Mouse (Mus musculus) bone marrow, adult 2 months (tissue): ENCODE measurements around the gene Lrrn4cl.

ENCODE experiments used
- CTCF ChIP-seq: fragments of 200-500 bp; IDR thresholded peaks from 2 replicates; pipeline ENCODE4 v1.5.1; 2011; ENCODE audit warnings: low read length, control low read depth; ENCODE audit not compliant: control insufficient read depth, insufficient read depth
- POLR2A ChIP-seq: fragments of 200-500 bp; IDR thresholded peaks from 2 replicates; pipeline ENCODE4 v1.6.1; 2011; ENCODE audit warnings: low read depth, mild to moderate bottlenecking, control low read depth, low read length, borderline replicate concordance; ENCODE audit not compliant: control insufficient read depth

DNA sequence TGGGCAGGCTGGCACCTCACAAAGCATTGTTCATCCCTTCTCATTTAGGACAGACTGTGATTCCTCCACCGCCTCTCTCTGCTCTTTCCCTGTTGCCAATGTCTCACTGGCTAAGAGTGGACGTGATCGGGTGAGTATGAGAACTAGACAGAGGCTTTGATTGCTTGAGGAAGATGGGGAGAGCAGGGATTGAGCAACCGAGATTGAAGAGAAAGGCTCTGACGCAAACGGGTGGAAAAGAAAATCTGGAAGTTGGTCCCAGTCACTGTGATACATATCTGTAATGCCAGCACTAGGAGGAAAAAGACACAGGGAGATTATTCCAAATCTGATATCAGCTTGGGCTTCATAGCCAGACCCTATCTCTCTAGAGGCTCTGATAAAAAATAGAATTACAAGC lies 7.6 kb upstream of the Lrrn4cl start:
- TF ChIP-seq POLR2A (no peak), CTCF (no peak)
